Mouse (Mus musculus) cortical plate, adult 2 months (tissue): Measurements from ENCODE around the gene Grsf1.

Experiments
- CTCF ChIP-seq: fragments of 200-500 bp; IDR thresholded peaks from 2 replicates; pipeline ENCODE4 v1.5.1; 2011; ENCODE audit warnings: mild to moderate bottlenecking, control low read depth, low read length; ENCODE audit not compliant: insufficient read depth; ENCODE audit errors: extremely low read depth
- POLR2A ChIP-seq: fragments of 200-500 bp; IDR thresholded peaks from 2 replicates; pipeline ENCODE4 v1.6.1; 2011; ENCODE audit warnings: mild to moderate bottlenecking, low read length, control low read depth; ENCODE audit not compliant: insufficient read depth; ENCODE audit errors: extremely low read depth

DNA sequence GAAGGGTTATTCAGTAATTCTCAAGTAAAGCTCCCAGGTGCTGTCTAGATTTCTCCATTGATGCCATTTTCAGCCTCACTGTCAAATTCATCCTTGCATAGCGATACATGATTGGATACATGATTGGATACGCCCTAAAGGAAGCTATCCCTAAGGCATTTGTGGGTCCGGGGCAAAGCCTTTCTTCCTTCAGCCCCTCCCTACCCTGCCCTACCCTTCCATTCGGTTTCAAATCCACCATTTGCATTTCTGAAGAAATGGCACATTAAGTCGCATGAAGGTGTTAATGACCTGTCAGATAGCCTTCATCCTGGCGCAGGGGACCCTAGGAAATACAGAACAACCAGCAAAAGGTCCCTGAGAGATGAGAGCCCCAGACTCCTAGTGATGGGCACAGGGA is 9.3 kb upstream of the Grsf1 start:
- TF ChIP-seq POLR2A (no peak), CTCF (no peak)
